Mouse (Mus musculus) olfactory bulb, adult 2 months (tissue): Measurements from ENCODE around the gene Samd4b.

Experiments
- CTCF ChIP-seq: fragments of 200-500 bp; IDR thresholded peaks from 2 replicates; pipeline ENCODE4 v1.5.1; 2012; ENCODE audit warnings: low read depth, mild to moderate bottlenecking, low read length, moderate library complexity; ENCODE audit not compliant: insufficient read depth
- POLR2A ChIP-seq: fragments of 200-500 bp; IDR thresholded peaks from 2 replicates; pipeline ENCODE4 v1.6.1; 2012; ENCODE audit warnings: mild to moderate bottlenecking, low read depth, low read length, moderate library complexity; ENCODE audit not compliant: insufficient read depth

DNA sequence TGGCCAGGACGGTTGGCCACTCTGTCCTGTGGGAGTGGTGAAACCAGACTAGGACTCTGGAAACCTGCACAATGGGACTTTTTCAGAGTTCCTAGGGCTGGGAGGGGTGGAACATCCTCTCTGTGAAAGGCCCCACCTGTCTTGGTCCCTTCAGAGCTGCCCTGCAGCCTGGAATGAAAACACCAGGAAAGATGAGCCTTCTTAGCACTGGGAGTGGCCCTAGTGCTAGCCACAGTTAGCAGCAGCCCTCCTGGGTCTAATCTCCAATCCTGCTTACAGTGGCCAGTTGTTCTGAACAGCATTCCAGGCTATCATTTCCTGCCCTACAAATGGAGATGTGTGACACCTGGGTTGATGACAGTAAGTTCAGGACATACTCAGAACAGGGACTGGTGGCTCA is 6.1 kb downstream of the Samd4b start:
- no peak for TF ChIP-seq CTCF
- no peak for TF ChIP-seq POLR2A
